Mouse (Mus musculus): ENCODE data around the gene Hivep3.
A peak's percentile ranks its signal among the peaks of the same experiment; 100 is the strongest.

Hivep3 gene

GRCm38 (mm10) chr4:119911071-119911904 is 177.7 kb downstream of the Hivep3 start:
- DNase-seq (ENCODE audit: low spot score) = no peak

DNA sequence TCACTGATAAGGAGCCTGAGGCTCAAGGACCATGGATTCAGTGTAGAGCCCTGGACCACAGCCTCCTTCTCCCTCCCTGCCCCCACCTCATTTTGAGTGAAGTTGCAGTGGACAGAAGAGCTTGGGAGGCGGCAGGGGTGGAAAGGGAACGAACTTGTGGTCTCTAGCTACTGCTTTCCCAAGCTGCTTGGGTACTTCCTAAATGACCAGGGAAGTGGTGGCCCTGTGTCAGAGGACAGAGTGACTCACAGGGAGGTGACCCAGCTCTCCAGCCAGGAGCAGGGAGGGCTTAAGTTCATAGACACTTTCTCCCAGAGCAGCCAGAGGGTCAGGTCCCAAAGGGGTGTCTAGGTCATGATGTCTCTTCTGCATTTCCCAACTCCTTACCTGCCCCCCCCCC is 178.6 kb downstream of the Hivep3 start:
- no peak for DNase-seq (ENCODE audit: low spot score)

DNA sequence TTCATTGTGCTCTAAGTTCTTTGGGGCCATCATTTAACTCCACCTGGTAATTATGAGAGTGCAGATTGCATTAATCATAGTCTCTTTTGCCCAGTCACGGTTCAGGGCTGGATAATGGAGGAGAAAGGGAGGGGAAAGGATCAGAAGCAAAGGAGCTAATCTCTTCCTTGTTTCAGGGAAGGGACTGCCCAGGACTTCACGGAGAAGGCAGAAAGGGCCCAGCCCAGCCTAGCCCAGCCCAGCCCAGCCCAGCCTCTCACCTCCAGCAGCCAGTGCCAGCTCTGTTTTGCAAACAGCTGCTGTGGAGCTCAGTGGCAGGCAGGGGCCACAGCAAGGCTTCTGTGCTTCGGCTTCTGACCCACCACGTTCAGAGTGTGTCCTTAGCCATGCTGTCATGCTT is 180.6 kb downstream of the Hivep3 start:
- DNase-seq (ENCODE audit: low spot score) = no peak

DNA sequence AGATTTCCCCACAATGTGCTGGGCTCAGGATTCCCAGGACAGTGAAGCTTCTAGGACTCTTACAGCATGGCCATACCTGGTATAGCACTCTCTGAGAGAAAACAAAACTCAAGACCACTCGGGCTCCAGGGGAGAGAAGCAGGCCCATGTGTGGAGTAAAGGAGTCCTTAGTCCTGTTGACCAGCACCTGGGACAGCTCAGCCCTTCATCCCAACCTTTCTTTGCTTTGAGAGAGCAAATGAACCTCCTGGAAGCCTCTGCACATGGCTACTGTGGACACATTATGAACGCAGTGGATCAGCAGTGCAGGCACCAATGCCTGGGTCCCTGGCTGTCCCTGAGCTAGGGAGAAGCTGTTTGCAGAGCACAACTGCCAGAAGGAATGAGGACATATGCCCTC is 181.5 kb downstream of the Hivep3 start:
- DNase-seq (ENCODE audit: low spot score) = no peak

DNA sequence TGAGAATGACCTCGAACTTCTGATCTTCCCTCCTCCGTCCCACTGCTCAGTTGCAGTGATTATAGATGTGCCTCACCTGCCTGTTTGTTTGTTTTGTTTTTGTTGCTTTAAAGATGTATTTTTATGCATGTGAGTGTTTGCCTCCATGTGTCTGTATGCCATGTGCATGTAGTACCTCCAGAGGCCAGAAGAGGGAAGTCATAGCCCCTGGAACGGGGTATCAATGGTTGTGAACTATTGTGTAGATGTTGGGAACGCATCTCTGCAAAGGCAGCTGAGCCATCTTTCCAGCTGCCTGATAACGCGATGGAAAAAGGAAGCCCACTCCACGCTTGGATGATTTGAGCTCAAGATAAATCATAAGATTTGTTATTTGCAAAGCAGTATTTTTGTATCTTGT is 183.9 kb downstream of the Hivep3 start:
- no peak for DNase-seq (ENCODE audit: low spot score)

GRCm38 (mm10) chr4:119919349-119919748 is 185.8 kb downstream of the Hivep3 start:
- DNase-seq (ENCODE audit: low spot score) = no peak

DNA sequence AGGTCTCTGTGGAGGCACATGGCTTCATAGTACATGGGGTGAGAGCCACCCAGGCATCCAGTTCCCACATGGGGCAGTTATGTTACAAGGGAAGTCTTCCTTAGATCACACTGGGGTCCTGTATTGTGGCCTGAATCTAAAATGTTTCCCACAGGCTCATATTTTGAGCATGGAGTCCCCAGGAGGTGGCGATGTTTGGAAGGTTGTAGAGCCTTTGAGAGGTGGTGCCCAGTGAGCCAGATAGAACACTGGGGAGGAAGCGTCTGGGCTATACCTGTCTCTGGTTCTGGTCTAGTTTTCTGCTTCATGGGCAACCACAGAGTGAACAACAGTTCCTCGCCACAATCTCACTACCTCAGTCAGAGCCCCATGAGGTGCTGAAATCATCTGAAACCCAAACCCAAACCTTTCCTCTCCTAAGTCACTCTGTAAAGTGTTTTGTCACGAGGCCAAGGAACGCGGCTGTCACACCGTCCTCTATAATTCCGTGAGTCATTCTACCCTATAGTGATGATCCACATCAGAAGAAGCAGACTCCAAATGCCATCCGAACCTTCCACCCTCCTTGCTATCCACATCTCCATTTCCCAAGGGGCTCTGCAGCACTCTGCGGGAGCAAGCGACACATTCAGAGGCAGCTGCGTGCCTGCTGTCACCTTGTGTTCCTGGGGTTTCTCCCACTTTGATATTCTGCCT is 187.6 kb downstream of the Hivep3 start:
- no peak for DNase-seq (ENCODE audit: low spot score)

GRCm38 (mm10) chr4:119921723-119922266 is 188.2 kb downstream of the Hivep3 start:
- DNase-seq (ENCODE audit: low spot score) = no peak

DNA sequence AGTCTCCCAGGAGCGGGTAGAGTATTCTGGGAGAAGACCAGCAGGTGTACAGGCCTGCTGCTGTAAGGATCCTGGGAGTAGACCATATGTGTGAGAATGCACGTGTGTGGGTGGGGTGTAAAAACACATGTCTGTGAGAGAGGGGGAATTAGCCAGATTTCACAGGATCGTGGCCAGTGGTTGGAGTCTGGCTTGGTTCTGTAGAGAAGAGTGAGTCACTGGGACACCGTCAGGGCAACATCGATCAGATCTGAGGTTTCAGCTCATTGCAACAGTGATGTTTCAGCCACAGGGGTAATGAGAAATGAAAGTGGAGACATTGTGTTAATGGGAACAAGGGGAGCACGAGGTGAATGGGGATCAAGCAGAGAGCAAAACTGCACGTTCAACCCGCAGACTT is 189.4 kb downstream of the Hivep3 start:
- no peak for DNase-seq (ENCODE audit: low spot score)

DNA sequence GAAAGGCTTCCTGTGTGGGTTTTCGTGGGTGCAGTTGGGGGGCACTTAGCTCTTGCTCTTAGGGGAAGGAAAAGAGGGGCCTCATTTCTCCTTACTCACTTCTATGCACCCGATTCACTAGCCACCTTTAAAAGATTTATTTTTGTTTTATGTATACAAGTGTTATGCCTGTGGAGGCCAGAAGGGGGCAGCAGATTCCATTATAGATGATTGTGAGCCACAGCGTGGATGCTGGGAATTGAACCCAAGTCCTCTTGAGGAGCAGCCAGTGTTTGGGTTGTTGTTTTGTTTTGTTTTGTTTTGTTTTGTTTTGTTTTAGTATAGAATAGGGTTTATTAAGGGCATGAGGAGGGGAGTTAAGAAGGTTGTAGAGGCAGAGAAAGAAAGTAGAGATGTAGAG is 189.8 kb downstream of the Hivep3 start:
- DNase-seq (ENCODE audit: low spot score) = no peak

DNA sequence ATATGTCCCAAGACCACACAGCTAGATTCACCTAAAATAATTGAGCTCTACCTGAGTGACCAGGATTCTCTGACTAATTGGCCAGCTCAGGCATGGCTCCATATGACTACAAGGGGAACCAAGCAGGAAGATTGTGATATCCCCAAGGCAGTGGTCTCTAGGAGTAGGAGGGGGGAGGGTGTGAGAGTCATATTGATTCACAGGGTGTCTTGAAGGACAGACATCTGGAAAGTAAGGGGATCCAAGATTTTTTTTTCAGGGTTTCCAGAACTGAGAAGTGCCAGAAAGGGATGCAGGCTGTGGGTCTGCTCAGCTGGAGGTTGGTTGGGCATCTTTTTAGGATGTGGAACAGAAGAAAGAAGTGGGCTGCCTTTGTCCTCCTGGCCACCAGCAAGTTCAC is 191.5 kb downstream of the Hivep3 start:
- DNase-seq (ENCODE audit: low spot score) = no peak

DNA sequence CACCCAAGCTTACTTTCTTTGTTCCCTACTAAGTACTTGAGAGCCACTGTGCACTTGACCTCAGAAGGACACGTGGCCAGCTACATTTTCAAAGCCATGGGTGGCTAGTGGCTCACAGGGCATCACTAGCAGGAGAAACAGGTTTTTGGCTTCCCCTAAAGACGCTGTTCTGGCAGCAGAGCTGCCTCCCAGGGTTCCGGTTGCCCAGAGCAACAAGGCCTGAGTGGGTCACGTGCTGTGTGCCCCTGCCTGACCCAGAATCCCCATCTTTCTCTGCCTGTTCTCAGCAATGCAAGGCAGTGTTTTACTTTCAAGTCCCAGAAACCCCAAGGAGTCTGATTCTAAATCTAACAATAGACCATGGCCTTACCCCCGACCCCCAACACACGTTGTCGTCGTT is 198.3 kb downstream of the Hivep3 start:
- DNase-seq (ENCODE audit: low spot score) = no peak

DNA sequence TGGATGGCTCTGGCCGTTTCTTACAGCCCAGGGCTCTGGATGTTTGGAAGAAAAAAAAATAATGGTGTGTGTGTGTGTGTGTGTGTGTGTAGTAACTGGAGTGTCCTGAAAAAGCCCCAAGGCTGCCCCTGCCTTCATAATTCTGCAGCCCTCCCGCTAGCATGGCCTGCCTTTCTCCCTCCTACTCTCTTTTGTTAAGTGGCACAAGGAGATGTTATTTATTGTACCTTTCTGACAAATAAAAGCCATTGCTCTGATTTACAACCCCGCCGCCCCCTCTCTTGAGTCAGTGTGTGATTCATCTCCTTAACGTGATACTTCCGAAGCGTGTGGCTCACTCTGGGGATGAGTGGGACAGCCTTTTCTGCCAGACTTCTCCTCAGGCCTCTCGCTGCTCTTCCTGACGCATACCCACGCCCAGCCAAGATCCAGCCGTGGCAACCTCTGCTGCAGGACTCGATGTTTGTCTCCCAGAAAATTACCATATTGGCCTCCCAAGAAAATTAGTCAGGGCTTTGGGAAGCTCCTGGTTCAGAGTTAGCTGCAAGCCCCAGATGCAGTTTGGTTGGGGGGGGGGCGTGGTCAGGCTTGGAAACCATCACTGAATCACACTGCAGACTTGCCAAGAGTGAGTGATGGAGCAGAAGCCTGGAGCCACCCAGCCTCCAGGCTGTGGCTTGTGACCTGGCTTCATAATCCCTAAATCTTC is 199.1 kb downstream of the Hivep3 start:
- peak; percentile 24 for DNase-seq (ENCODE audit: low spot score)

DNA sequence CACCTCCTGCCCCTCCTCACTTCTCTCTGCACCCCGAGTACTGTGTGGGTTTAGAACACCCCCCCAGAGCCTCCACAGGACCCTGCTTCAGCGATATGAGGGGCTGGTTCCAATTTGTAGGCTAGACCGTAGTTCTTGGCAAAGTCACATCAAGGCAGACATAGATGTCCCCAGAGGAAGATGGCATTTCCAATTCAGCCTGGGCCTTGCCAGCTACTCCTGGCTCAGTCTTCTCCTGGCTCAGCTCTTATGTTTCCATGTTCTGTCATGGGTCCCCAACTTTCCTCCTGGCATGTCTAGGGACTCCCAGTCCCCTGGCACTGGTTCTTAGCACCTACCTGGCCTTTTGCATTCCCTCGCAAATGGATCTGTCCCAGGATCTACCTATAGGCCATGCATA is 201.3 kb downstream of the Hivep3 start:
- DNase-seq (ENCODE audit: low spot score) = no peak

GRCm38 (mm10) chr4:119937876-119938275 is 204.3 kb downstream of the Hivep3 start:
- DNase-seq (ENCODE audit: low spot score) = no peak

DNA sequence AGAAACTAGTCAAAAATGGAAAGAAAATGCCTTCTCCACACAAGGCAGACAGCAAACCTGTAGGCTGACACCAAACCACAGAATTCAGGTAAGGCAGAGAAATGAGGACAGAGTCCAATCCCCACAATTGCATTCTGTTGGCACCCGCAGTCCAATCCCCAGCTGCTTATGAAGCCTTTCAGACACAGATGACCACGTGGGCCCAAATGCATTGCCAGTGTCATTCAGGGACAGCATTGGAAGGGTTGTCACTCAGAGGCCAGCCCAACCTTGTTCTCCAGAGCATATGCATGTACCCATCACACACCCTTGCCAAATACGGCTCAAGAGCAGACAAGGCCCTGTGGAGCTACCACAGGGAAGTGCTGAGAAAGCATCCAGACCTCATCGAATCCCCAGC is 204.9 kb downstream of the Hivep3 start:
- DNase-seq (ENCODE audit: low spot score) = no peak

DNA sequence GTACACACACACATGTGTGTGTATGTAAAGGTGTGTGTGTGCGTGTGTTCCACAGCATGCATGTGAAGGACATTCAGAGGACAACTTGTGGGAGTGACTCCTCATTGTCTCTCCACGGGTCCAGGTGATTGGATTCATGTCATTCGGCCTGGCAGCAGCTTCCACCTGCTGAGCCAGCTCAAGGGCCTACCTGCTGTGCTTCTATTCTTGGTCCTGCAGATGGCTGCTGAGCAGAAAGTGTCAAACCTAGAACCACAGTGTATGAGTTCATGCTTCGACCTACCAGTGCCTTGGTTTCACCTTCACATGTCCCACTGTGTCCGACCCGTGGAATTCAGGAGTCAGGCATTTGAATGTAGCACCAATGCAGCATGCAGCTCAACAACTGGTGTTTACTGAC is 206.2 kb downstream of the Hivep3 start:
- DNase-seq (ENCODE audit: low spot score) = no peak

DNA sequence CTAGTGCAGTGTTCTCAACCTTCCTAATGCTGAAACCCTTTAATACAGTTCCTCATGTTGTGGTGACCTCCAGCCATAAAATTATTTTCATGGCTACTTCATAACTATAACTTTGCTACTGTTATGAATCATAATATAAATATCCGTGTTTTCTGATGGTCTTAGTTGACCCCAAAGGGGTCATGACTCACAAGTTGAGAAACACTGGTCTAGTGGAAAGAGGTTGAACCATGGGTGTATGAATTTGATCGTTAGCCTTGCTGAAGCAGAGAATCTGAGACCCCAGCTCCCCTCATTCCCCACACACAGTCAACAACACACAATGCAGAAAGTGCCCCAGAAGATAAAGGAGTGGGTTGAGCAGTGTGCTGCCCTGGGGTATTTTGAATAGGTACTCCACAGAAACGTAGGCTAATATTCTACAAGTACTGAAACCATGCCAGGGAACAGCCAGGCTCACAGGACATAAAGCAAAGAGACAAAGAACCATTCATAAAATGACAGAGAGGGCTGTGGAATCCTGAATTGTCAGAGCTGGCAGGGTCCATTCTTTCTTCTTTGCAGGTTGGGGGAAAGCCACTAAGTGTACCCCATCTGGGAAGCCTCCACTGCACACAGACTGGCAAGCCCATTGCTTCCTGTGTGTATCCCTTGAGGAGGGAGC is 212.8 kb downstream of the Hivep3 start:
- DNase-seq (ENCODE audit: low spot score) = no peak

GRCm38 (mm10) chr4:119947232-119948162 is 213.9 kb downstream of the Hivep3 start:
- no peak for DNase-seq (ENCODE audit: low spot score)

- DNase-seq (ENCODE audit: low spot score) = no peak
Observed at GRCm38 (mm10) chr4:119948406-119948805, 214.8 kb downstream of the Hivep3 start.
